Mouse (Mus musculus) layer of hippocampus, adult 11-12 months (tissue): ENCODE measurements at regions not wholly inside any gene's neighbourhood (a gene's known extent, or its start where the extent isn't known, plus 50 kb on each side); places are given as distances from the start of the nearest gene placed in this dataset.
A peak's percentile ranks its signal among the peaks of the same experiment; 100 is the strongest.

Source experiments
- DNase-seq: peaks from one replicate; pipeline ENCODE4 v3.0.0; 2022; ENCODE audit warnings: low spot score

- no peak for DNase-seq
Measured at GRCm38 (mm10) chr10:48066986-48067385, 1721.6 kb downstream of the Grik2 start.

GRCm38 (mm10) chr10:48027296-48027695, 1761.3 kb downstream of the Grik2 start:
- no peak for DNase-seq

GRCm38 (mm10) chr10:47991328-47992044, 1797.1 kb downstream of the Grik2 start:
- DNase-seq = no peak

- DNase-seq = peak; percentile 14
Measured at GRCm38 (mm10) chr10:47979028-47979427, 1809.5 kb downstream of the Grik2 start.
